Mouse (Mus musculus): ENCODE data around the gene Lyve1.

Gene Lyve1

GRCm38 (mm10) chr7:110809585-110810557, 53.2 kb downstream of the Lyve1 start:
- peak; percentile 25 for DNase-seq (ENCODE audit: inconsistent ontology term)

- DNase-seq (ENCODE audit: inconsistent ontology term), result no peak
These were observed 54.1 kb downstream of the Lyve1 start for GRCm38 (mm10) chr7:110808962-110809361.

- DNase-seq (ENCODE audit: inconsistent ontology term), result no peak
These were observed 55.5 kb downstream of the Lyve1 start for GRCm38 (mm10) chr7:110807460-110808030.

GRCm38 (mm10) chr7:110804266-110804665, 58.8 kb downstream of the Lyve1 start:
- DNase-seq (ENCODE audit: inconsistent ontology term), result peak; percentile 32

GRCm38 (mm10) chr7:110803131-110803530, 59.9 kb downstream of the Lyve1 start:
- DNase-seq (ENCODE audit: inconsistent ontology term), result no peak

- DNase-seq (ENCODE audit: inconsistent ontology term), result peak; percentile 49
These were observed 62.0 kb downstream of the Lyve1 start for GRCm38 (mm10) chr7:110801028-110801427.

Data from Muller cell, postnatal 12 days (primary cell).